Mouse (Mus musculus) olfactory bulb, adult 2 months (tissue): ENCODE results near the gene Stat5a.

Experiments
- CTCF ChIP-seq: fragments of 200-500 bp; IDR thresholded peaks from 2 replicates; pipeline ENCODE4 v1.5.1; 2012; ENCODE audit warnings: low read depth, mild to moderate bottlenecking, low read length, moderate library complexity; ENCODE audit not compliant: insufficient read depth
- POLR2A ChIP-seq: fragments of 200-500 bp; IDR thresholded peaks from 2 replicates; pipeline ENCODE4 v1.6.1; 2012; ENCODE audit warnings: mild to moderate bottlenecking, low read depth, low read length, moderate library complexity; ENCODE audit not compliant: insufficient read depth

DNA sequence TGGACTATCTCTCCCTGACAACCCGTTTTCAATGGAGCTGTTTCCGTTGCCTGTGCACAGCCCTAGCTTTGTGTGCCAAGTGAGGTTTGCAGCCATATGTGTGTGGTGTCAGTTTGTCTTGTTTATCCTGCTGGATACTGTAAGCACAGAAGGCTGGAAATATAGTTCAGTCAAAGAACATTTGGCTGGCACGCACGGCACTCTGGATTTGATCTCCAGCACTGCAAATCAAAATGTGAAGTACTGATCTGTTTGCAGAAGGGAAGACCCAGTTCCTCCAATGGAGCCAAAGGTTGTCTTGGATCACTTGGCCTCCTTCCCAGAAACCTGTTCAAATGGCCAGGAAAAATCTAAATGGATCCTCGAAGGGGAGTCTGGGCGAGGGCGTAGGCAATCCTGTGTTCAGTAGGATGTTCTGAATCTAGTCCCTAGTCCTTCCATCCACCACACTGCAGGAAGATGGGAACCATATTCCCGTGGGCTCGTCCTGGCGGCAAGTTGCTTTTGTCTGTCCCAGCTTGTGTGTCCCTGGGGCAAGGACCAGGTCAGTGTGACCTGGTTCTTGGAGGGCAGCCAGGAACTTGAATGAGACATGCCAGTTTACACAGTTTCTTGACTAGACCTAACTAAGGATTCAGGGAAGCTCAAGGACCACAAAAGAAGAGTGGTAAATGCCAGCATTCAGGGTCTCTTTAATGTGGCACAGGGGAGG lies 11.3 kb downstream of the Stat5a start:
- TF ChIP-seq CTCF (no peak), POLR2A (no peak)
